Mouse (Mus musculus): Measurements from ENCODE around the gene S100pbp. TPM values are rescaled to one million over a fixed set of nuclear protein-coding genes. Genes with fewer than 3 reads are reported as not detected.
A peak's percentile ranks its signal among the peaks of the same experiment; 100 is the strongest.

Gene S100pbp
- total RNA-seq, 2 experiments from 2014 or later = 32.3 to 37.9 TPM

DNA sequence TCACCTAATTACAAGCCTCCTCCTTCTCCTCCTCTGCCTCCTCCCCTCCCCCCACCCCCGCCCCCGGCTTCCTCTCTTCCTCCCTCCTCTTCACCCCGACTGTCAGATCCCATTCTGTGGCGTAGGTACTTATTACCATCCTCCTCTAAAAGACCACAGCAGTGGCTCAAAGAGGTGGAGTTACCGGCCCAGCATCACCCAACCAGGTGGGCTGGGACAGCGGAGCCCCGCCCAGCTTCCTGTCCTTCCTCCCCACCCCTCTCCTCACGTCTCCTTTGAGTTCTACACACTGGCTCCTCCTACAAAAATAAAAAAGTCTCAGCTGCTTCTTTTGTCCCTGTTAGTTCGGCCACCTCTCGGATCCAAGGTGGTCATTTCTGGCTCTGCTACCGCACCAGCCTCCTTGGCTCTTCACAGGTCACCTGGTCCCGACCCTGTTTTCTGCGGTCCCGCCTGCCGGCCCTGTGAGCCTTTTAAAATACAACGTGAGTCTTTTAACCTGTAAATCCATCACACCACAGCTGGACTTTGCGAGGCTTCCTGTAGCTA is 58.7 kb downstream of the S100pbp start:
- DNase-seq (ENCODE audit: low spot score in 2 of 2) = no peak

GRCm38 (mm10) chr4:129130149-129130548 is 59.4 kb downstream of the S100pbp start:
- DNase-seq (ENCODE audit: low spot score in 2 of 2) = no peak

DNA sequence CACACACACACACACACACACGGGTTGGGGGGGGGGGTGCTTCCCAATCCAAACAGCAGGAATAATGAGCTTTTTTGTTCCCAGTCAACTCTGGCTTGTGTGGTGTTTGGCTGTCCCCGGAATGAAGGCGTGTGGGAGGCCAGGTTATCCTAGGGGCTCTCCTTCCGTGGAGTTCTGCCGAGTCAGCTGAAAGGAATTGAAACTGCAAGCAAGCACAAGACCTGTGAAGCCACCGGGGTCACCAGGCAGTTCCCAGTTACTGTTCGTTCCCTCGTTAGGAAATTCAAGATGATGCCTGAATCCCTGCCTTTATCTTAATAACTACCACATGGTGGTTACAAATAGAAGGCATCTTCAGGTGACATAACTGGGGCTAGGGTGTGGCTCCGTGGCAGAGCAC is 60.1 kb downstream of the S100pbp start:
- no peak for DNase-seq (ENCODE audit: low spot score in 2 of 2)

GRCm38 (mm10) chr4:129128582-129129338 is 60.8 kb downstream of the S100pbp start:
- DNase-seq (ENCODE audit: low spot score in 2 of 2) = no peak

GRCm38 (mm10) chr4:129125736-129126451 is 63.6 kb downstream of the S100pbp start:
- peak in 1 of 2 experiments; percentile 22 for DNase-seq (ENCODE audit: low spot score in 2 of 2)

- DNase-seq (ENCODE audit: low spot score in 2 of 2) = peak; percentile 91 to 94
These were observed 64.8 kb downstream of the S100pbp start for GRCm38 (mm10) chr4:129124652-129125146.

DNA sequence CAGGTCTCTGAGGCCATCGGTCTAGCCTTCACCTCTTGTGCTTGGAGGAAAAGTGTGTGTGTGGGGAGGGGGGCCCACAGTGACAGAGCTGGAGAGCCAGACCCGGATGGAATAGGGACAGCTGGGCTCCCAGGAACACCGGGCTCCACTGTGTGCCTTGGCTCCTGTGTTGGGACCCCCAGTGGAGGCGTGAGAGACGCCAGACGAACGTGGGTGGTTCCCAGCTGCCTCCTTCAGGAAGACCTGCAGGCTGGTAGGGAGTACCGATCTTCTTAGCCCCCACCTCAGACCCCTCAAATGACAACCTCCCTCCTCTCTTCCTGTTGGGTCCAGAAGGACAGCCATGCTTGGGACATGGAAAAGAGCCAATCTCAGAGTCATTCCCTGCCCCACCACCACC is 66.8 kb downstream of the S100pbp start:
- peak in 1 of 2 experiments; percentile 80 for DNase-seq (ENCODE audit: low spot score in 2 of 2)

DNA sequence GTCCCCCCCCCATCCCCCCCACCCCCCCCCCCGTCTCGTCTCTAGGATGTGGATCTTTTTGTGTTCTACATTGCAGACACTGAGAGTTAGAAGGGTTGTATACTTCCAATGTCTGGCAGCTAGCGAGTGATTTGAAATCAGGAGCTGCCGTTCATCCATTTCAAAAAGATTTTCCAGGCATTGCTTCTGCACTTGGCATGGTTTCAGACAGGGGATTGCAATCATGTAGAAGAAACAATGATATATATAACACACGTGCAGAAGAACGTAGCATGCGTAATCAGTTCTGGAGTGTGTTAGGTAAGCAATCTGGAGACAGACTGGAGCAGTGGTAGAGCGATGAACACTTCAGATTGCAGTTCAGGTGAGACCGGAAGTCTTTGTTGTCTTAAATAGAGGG is 67.4 kb downstream of the S100pbp start:
- DNase-seq (ENCODE audit: low spot score in 2 of 2) = peak in 1 of 2 experiments; percentile 40

GRCm38 (mm10) chr4:129121569-129122086 is 67.9 kb downstream of the S100pbp start, which contains the start of gene Hpca:
Gene Hpca, minus strand, starts transcription at chr4:129122036.
- DNase-seq (ENCODE audit: low spot score in 2 of 2) = peak in 1 of 2 experiments; percentile 12

DNA sequence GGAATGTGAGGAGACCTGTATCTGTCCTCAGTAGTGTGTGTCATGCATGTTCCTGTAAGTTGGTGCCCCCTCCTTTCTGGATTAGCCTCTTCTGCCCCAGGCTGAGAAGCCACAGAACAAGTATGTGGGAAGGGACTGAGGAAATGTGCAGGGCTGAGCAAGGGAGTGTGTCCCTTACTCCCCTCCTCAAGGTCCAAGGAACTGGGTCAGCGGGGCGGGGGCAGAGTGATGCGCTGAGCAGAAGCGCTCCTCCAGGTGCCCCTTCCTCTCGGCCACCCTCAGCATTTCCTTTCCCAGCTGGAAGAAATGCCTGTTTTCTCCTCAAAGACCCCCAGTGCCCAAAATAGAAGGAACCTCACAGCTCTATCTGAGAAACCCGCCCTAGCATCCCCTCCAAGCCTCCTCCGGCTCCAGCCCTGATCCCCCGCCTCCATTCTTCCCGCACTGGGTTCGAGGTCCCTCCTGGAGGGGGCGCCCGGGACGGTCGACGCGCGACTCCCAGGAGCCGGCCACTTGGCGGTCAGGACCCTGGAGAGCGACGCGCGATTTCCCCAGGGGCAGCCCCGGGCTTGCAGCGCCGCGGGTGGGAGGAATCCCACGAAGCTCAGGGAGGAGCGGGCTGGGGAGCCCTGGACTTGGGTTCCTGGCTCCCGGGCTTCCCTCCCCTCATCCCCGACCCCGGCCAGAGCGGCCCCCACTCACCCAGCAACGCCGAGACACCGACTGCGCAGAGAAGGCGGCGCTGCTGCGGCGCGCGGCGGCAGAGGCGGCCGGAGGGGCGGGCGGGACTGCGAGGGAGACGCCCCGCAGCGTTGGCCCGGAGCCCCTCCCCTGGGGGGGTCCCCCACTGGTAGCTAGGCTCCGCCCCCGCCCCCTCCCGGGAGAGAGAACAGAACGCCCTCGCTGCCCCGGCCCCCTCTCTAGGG is 68.7 kb downstream of the S100pbp start:
- DNase-seq (ENCODE audit: low spot score in 2 of 2) = peak in 1 of 2 experiments; percentile 82

DNA sequence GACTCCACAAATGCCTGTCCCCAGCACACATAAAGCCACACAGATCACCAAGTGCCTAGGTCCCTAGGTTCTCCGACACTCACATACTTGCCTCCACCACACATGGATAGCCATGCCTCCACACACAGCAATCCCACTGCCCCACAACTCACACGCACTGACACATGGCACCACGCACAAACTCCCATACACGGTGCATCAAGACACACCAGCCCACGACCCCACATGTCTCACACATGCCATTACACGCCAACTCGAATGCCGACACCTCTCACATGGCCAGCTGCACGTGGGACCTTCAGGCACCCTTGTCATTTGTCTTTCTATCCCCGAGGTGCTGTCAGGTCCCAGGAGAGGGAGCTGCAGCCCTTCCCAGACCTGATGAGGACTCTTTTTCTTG is 69.8 kb downstream of the S100pbp start:
- DNase-seq (ENCODE audit: low spot score in 2 of 2) = peak in 1 of 2 experiments; percentile 39

DNA sequence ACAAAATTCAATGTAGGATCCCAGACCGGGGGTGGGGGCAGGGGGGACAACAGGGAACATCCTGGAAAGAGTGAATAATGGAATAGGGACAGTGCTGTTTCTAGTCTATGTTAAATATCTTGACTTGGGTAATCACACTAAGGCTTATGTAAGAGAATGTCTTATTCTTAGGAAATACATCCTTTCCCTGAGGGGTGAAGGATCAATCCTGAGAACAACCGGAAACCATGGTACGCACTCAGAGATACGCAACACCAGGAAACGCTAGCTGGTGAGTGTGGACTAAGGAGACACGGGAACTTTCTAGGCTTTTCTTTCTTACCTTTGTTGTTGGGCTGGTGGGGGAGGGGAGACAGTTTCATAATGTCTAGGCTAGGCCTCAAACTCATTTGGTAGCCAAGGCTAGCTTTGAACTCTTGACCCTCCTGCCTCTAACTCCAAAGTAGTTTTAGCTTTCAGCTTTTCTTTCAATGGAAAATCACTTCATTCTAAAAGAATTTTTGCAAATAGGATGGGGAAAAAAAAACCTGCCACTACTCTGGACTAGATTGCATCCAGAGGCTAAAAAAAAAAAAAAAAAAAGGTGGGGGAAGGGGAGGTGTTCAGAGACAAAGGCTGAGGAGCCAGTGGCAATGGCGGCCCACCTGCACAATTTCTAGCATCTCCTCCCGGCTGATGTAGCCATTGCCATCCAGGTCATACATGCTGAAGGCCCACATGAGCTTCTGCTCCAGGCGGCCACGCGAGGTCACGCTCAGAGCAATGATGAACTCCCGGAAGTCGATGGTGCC is 71.6 kb downstream of the S100pbp start:
- DNase-seq (ENCODE audit: low spot score in 2 of 2) = no peak

DNA sequence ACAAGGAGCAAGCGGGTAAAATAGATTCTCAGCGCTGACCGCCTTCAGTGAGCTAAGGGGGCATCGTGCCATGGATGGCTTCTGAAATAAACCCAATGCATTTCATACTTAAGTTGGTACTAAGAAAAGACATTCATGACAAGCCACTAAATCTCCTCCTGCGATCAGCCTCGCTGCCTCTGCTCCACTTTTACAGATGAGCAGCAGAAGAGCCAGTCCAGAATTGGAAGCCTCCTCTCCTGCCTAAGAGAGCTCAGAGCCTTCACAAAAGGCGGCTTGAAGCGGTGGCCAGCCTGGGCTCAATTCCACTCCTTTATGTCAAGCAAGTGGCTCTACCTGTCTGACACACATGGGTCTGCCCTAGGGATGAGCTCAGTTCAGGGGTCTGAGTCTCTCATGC is 72.8 kb downstream of the S100pbp start:
- no peak for DNase-seq (ENCODE audit: low spot score in 2 of 2)

DNA sequence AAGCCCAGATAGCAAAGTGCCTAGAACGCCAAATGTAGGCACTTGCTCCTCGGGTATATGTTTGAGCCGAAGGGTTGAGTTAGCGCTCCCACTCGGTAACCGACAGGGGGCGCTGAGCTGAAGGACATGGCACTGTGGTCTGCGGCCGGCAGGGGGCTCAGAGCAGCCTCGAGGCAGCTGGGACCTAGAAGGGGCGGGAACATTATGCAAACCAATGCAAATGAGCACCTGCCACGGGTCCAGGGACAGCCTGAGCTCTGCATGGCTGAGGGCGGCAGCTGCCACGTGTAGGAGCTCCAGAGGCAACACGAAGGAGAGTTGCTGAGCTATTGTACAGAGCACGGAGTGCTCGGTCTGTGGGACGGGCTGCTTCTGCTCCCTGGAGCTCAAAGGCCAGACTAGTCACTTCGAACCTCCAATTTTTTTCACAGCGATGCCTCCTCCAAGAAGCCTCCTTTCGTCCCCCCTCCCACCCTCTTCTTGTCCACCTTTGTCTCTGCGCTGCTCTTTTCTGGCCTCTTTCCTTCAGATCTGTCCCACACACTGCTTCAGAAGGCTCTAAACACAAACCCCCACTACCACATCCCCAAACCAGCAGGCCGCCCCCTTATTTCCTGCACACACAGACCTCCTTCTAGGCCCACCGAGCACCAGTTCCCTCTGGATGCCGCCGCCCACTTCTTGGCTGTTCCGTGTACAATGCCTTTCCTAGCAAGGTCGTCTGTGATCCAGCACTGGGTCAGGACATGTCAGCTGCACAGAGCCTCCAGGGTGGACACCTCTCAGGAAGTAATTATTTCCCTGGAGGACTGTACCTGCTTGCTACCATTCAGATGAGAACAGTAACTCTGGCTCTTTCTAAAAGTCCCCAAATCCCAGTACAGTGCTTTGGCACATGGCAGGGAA is 76.2 kb downstream of the S100pbp start:
- DNase-seq (ENCODE audit: low spot score in 2 of 2) = peak; percentile 90 to 93

DNA sequence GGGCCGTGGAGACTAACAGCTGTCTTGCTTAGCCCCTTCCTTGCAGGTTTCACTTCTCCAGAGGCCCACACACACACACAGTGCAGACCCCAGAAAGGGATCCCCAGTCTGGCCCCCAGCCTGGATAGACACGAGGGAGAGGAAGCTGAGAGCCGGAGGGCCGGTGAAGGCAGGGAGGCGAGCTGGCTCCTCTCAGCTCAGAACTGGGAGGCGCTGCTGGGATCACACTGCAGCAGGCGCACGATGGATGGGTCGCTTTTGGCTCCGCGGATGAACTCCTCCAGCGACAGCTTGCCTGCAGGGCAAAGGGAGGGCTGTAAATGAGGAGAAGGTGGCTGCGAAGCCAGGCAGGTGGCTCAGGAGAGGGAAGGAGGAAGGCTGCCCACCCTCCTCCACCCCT is 77.3 kb downstream of the S100pbp start:
- no peak for DNase-seq (ENCODE audit: low spot score in 2 of 2)

DNA sequence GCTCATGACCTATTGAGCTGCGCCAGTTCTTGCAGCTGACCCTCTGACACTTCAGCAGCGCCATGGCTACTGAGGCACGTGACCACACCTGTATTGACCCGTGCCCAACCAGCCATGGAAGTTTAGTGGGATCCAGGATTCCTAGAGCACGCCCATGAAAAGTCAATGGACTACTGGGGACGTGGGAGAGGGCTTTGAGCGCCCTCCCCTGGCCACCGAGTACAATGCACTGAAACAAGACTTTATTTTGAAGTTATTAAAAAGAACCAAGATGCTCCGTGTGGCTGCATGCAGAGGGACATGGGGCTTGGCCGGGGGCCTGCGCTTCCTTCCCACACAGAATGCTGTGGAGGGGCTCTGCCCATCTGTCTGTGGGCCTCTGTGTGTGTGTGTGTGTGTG is 78.2 kb downstream of the S100pbp start:
- DNase-seq (ENCODE audit: low spot score in 2 of 2) = no peak

GRCm38 (mm10) chr4:129110804-129111203 is 78.7 kb downstream of the S100pbp start:
- no peak for DNase-seq (ENCODE audit: low spot score in 2 of 2)

DNA sequence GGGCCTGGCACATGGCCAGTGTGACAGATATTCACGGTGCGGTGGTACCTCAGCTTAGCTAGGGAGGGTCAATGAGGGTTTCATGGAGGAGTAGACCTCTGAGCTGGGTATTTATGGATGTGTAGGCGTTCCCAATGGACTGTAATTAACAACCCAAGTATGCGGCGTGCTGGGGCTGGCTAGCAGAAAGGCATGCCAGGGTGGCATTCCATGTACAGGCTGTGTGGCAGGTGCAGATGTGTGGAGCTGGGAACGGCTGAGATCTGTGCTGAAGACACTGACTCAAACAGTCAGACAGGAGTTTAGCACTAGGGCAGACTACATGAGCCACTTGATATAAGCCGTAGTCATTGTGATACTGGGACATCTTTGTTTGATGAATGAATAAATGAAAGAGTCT is 80.9 kb downstream of the S100pbp start:
- no peak for DNase-seq (ENCODE audit: low spot score in 2 of 2)
